Mouse (Mus musculus) embryonic facial prominence, embryonic 12.5 days (tissue): ENCODE data around the gene Dlg2. TPM values are rescaled to one million over a fixed set of nuclear protein-coding genes. Genes with fewer than 3 reads are reported as not detected.
A peak's percentile ranks its signal among the peaks of the same experiment; 100 is the strongest.

Experiments
- ATAC-seq: fragments of 200-750 bp; cut with Nextera tagmentation; 2 replicates; pipeline ENCODE4 v1.8.0; 2017; ENCODE audit not compliant: insufficient number of reproducible peaks, insufficient read depth, low FRiP score, low TSS enrichment
- H3K27ac ChIP-seq: fragments of 300-500 bp; sonication (generic); 2 replicates; pipeline ENCODE4 v1.5.1; 2016; ENCODE audit warnings: mild to moderate bottlenecking
- H3K27me3 ChIP-seq: fragments of 300-500 bp; sonication (generic); 2 replicates; pipeline ENCODE4 v1.6.1; 2016; ENCODE audit warnings: mild to moderate bottlenecking, moderate library complexity
- H3K36me3 ChIP-seq: fragments of 300-500 bp; sonication (generic); 2 replicates; pipeline ENCODE4 v1.6.1; 2016; ENCODE audit warnings: mild to moderate bottlenecking
- H3K4me1 ChIP-seq: fragments of 300-500 bp; sonication (generic); 2 replicates; pipeline ENCODE4 v1.6.1; 2016
- H3K4me2 ChIP-seq: fragments of 300-500 bp; sonication (generic); replicated peaks from 2 replicates; pipeline ENCODE4 v1.6.1; 2016; ENCODE audit warnings: mild to moderate bottlenecking, moderate library complexity
- H3K4me3 ChIP-seq: fragments of 300-500 bp; sonication (generic); 2 replicates; pipeline ENCODE4 v1.5.1; 2016; ENCODE audit warnings: mild to moderate bottlenecking
- H3K9ac ChIP-seq: fragments of 300-500 bp; sonication (generic); 2 replicates; pipeline ENCODE4 v1.6.1; 2016; ENCODE audit warnings: mild to moderate bottlenecking, moderate library complexity
- H3K9me3 ChIP-seq: fragments of 300-500 bp; sonication (generic); 2 replicates; pipeline ENCODE4 v1.6.1; 2016; ENCODE audit warnings: mild to moderate bottlenecking, moderate library complexity
- WGBS: fragments of 180-500 bp; shearing (Covaris S2); methylation state at CpG from one replicate; pipeline ENCODE4 v1.1.7; 2016; 5-methylcytosine and 5-hydroxymethylcytosine counted together
- polyA plus RNA-seq: library from polyadenylated mRNA; unstranded; fragments of >200 nt; fragmentation: Nextera tagmentation; extraction: Ambion mirVana; gene quantifications from 2 replicates; pipeline ENCODE4 v1.2.1, GENCODE M21; 2016

The Dlg2 gene
- polyA plus RNA-seq, 1 experiment from 2014 or later, result 11.0 TPM

GRCm38 (mm10) chr7:92248619-92249018 is 1772.1 kb downstream of the Dlg2 start:
- H3K27me3 ChIP-seq, result no peaks in the 10 kb centered on the region
- H3K4me2 ChIP-seq, result no peak overlapping the region
- no peak overlapping the region for H3K9ac ChIP-seq
- H3K9me3 ChIP-seq, result no peaks in the 10 kb centered on the region
- H3K4me1 ChIP-seq, result no peaks in the 10 kb centered on the region; the same call in 1 of the 2 replicates
- ATAC-seq, result no peak
- H3K4me3 ChIP-seq, result no peak overlapping the region
- WGBS, result 38% methylated on average over 5 of the region's 5 CpGs
- no peaks in the 10 kb centered on the region for H3K36me3 ChIP-seq
- no peak overlapping the region for H3K27ac ChIP-seq

GRCm38 (mm10) chr7:92258148-92258547 is 1781.7 kb downstream of the Dlg2 start:
- H3K9ac ChIP-seq, result no peak overlapping the region
- H3K4me1 ChIP-seq, result peaks cover 11% of the 10 kb centered on the region
- H3K9me3 ChIP-seq, result no peaks in the 10 kb centered on the region
- no peak overlapping the region for H3K4me2 ChIP-seq
- no peak for ATAC-seq
- WGBS, result 85% methylated on average over 4 of the region's 4 CpGs
- H3K27ac ChIP-seq, result no peak overlapping the region
- no peak overlapping the region for H3K4me3 ChIP-seq
- H3K36me3 ChIP-seq, result no peaks in the 10 kb centered on the region
- no peaks in the 10 kb centered on the region for H3K27me3 ChIP-seq

GRCm38 (mm10) chr7:92258701-92259100 is 1782.2 kb downstream of the Dlg2 start:
- Histone ChIP-seq H3K4me2 (no peak overlapping the region), H3K4me3 (no peak overlapping the region), H3K9ac (no peak overlapping the region), H3K4me1 (peaks cover 11% of the 10 kb centered on the region), H3K27ac (no peak overlapping the region), H3K9me3 (no peaks in the 10 kb centered on the region), H3K27me3 (no peaks in the 10 kb centered on the region), H3K36me3 (no peaks in the 10 kb centered on the region)
- 81% methylated on average over 3 of the region's 3 CpGs for WGBS
- no peak for ATAC-seq

- no peaks in the 10 kb centered on the region for H3K9me3 ChIP-seq
- H3K4me1 ChIP-seq, result no peaks in the 10 kb centered on the region
- 81% methylated on average over 3 of the region's 3 CpGs for WGBS
- H3K9ac ChIP-seq, result no peak overlapping the region
- no peak overlapping the region for H3K4me2 ChIP-seq
- no peak for ATAC-seq
- H3K27me3 ChIP-seq, result no peaks in the 10 kb centered on the region
- no peak overlapping the region for H3K4me3 ChIP-seq
- H3K36me3 ChIP-seq, result no peaks in the 10 kb centered on the region
- H3K27ac ChIP-seq, result no peak overlapping the region
Observed at GRCm38 (mm10) chr7:92264325-92264724, 1787.9 kb downstream of the Dlg2 start.

- Histone ChIP-seq H3K4me1 (no peaks in the 10 kb centered on the region), H3K27me3 (no peaks in the 10 kb centered on the region), H3K4me3 (no peak overlapping the region), H3K4me2 (no peak overlapping the region), H3K27ac (no peak overlapping the region), H3K9me3 (no peaks in the 10 kb centered on the region), H3K9ac (no peak overlapping the region), H3K36me3 (no peaks in the 10 kb centered on the region)
- no peak for ATAC-seq
Observed at GRCm38 (mm10) chr7:92264964-92265363, 1788.5 kb downstream of the Dlg2 start.

GRCm38 (mm10) chr7:92275353-92275752 is 1798.9 kb downstream of the Dlg2 start:
- 82% methylated on average over 4 of the region's 4 CpGs for WGBS
- no peak for ATAC-seq

GRCm38 (mm10) chr7:92277629-92278028 is 1801.2 kb downstream of the Dlg2 start:
- WGBS, result 30% methylated on average over 4 of the region's 4 CpGs

More at GRCm38 (mm10) chr7:92275353-92275752, 1798.9 kb downstream of the Dlg2 start:
- H3K9ac ChIP-seq, result no peak overlapping the region
- no peaks in the 10 kb centered on the region for H3K9me3 ChIP-seq
- H3K4me2 ChIP-seq, result no peak overlapping the region
- H3K27me3 ChIP-seq, result no peaks in the 10 kb centered on the region
- no peak overlapping the region for H3K27ac ChIP-seq
- no peaks in the 10 kb centered on the region for H3K36me3 ChIP-seq
- H3K4me1 ChIP-seq, result peaks cover 4% of the 10 kb centered on the region
- no peak overlapping the region for H3K4me3 ChIP-seq

GRCm38 (mm10) chr7:92280925-92281324 is 1804.5 kb downstream of the Dlg2 start:
- 13% methylated on average over 7 of the region's 7 CpGs for WGBS
- H3K4me1 ChIP-seq, result peaks cover 24% of the 10 kb centered on the region
- no peaks in the 10 kb centered on the region for H3K27me3 ChIP-seq
- H3K4me2 ChIP-seq, result peak overlapping the region; percentile 16
- H3K36me3 ChIP-seq, result no peaks in the 10 kb centered on the region
- H3K27ac ChIP-seq, result peak overlapping the region; percentile 60
- H3K9ac ChIP-seq, result no peak overlapping the region
- H3K4me3 ChIP-seq, result no peak overlapping the region
- no peak for ATAC-seq
- no peaks in the 10 kb centered on the region for H3K9me3 ChIP-seq

More at GRCm38 (mm10) chr7:92277629-92278028, 1801.2 kb downstream of the Dlg2 start:
- Histone ChIP-seq H3K4me1 (peaks cover 18% of the 10 kb centered on the region), H3K4me2 (no peak overlapping the region), H3K9ac (no peak overlapping the region), H3K9me3 (no peaks in the 10 kb centered on the region), H3K36me3 (no peaks in the 10 kb centered on the region), H3K27me3 (no peaks in the 10 kb centered on the region), H3K27ac (no peak overlapping the region), H3K4me3 (no peak overlapping the region)
- no peak for ATAC-seq

- Histone ChIP-seq H3K27ac (no peak overlapping the region), H3K4me2 (no peak overlapping the region), H3K9ac (no peak overlapping the region), H3K4me1 (peaks cover 15% of the 10 kb centered on the region; the same call in 1 of the 2 replicates), H3K9me3 (no peaks in the 10 kb centered on the region), H3K4me3 (no peak overlapping the region), H3K36me3 (no peaks in the 10 kb centered on the region), H3K27me3 (no peaks in the 10 kb centered on the region)
- 18% methylated on average over 1 of the region's 1 CpGs for WGBS
- no peak for ATAC-seq
Observed at GRCm38 (mm10) chr7:92287058-92287457, 1810.6 kb downstream of the Dlg2 start.

- Histone ChIP-seq H3K27ac (no peak overlapping the region), H3K4me2 (no peak overlapping the region), H3K4me1 (peaks cover 10% of the 10 kb centered on the region; the same call in 1 of the 2 replicates), H3K36me3 (no peaks in the 10 kb centered on the region), H3K9ac (no peak overlapping the region), H3K4me3 (no peak overlapping the region), H3K27me3 (no peaks in the 10 kb centered on the region), H3K9me3 (no peaks in the 10 kb centered on the region)
- WGBS, result 88% methylated on average over 3 of the region's 3 CpGs
- no peak for ATAC-seq
Observed at GRCm38 (mm10) chr7:92288814-92289213, 1812.3 kb downstream of the Dlg2 start.

- WGBS, result 84% methylated on average over 8 of the region's 8 CpGs
- H3K9me3 ChIP-seq, result no peaks in the 10 kb centered on the region
Observed at GRCm38 (mm10) chr7:92292918-92293518, 1816.5 kb downstream of the Dlg2 start.

GRCm38 (mm10) chr7:92301046-92301445 is 1824.6 kb downstream of the Dlg2 start:
- 53% methylated on average over 2 of the region's 2 CpGs for WGBS
- Histone ChIP-seq H3K4me1 (no peaks in the 10 kb centered on the region), H3K9me3 (no peaks in the 10 kb centered on the region), H3K9ac (no peak overlapping the region), H3K36me3 (no peaks in the 10 kb centered on the region), H3K4me2 (no peak overlapping the region), H3K4me3 (no peak overlapping the region), H3K27ac (no peak overlapping the region), H3K27me3 (no peaks in the 10 kb centered on the region)
- ATAC-seq, result no peak

More at GRCm38 (mm10) chr7:92292918-92293518, 1816.5 kb downstream of the Dlg2 start:
- H3K27ac ChIP-seq, result no peak overlapping the region
- no peak for ATAC-seq
- H3K9ac ChIP-seq, result no peak overlapping the region
- H3K27me3 ChIP-seq, result no peaks in the 10 kb centered on the region
- H3K4me2 ChIP-seq, result no peak overlapping the region
- no peaks in the 10 kb centered on the region for H3K4me1 ChIP-seq
- no peak overlapping the region for H3K4me3 ChIP-seq
- no peaks in the 10 kb centered on the region for H3K36me3 ChIP-seq
